Mouse (Mus musculus): Measurements from ENCODE around the gene Tamm41.

Gene Tamm41

DNA sequence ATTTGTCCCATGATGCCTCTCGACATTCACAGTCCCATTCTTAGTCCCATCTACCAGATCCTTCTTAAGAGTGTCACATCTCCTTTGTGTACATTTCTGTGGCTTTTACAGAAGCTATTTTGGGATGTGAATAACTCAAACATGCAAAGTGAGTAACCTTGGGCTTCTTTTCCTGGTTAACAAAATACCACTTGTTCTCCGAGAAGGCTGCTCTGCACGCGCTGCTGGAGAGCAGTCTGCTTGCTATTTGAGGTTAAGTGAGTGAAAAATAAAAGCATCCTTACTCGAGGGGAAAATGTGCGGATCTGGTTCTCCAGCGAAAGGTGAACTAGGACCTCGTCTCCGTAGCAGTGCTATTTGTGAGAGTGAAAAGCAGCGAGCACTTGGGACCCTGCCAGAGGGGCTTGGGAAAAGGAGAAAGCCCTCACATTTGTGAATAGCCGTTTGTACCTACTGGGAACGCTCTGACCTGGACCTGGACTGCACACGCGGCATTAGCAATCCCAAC, 10.1 kb downstream of the Tamm41 start:
- DNase-seq (ENCODE audit: low spot score in 2 of 2), result no peak

DNA sequence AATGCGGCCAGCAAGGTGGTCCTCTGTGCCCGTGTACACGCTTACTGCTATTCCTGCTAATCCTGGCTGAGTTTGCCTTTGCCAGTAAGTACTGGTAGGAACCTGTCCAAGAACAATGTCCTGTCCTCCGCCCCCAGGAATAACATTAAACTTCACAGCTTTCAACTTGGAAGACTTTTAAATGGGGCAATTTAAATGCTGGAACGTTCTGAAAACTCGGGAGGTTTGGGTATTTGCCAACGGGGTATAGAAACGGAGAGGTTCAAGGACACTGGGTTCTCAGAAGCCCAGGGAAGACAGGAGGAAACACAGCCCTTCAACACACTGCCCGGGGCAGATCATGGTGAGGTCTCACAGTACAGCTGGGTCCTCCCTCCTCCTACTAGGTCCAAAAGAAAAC, 14.8 kb downstream of the Tamm41 start:
- no peak for DNase-seq (ENCODE audit: low spot score in 2 of 2)

DNA sequence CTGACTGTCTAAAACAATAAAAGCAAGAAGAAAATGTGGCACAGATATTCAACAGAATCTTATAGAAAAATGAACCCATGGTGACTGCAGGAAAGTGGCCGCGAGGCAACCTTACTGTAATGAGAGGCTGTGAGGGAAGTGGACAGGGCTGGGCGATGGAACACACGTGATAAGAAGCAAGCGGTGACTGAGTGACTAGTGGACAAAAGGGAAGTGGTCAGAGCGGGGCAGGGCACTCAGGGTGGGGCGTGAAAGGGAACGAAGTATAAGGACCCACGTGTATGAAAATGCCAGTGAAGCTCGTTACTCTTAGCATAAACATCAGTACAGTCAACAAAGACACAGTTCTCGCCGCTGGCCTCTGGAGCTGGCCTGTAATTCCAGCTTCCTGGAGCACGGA, 22.2 kb downstream of the Tamm41 start:
- no peak for DNase-seq (ENCODE audit: low spot score in 2 of 2)

DNA sequence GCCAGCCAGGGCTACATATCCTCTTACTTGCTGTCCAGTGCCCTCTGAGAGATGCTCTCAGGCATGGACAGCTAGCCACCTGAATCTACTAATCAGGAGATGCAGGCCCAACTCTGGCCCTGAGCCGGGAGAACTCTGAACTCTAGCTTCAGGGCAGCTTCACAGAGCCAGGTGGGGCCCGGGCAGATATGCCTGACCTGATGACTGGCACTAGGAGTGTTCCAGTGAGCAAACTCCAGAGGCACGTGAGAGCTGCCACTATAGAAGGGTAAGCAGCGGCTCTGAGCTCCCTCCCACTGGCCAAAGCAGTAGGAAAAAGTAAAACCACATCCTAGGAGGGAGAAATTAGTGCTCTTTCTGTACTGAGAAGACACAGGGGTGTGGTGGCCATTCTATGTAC, 24.1 kb downstream of the Tamm41 start:
- DNase-seq (ENCODE audit: low spot score in 2 of 2), result no peak

DNA sequence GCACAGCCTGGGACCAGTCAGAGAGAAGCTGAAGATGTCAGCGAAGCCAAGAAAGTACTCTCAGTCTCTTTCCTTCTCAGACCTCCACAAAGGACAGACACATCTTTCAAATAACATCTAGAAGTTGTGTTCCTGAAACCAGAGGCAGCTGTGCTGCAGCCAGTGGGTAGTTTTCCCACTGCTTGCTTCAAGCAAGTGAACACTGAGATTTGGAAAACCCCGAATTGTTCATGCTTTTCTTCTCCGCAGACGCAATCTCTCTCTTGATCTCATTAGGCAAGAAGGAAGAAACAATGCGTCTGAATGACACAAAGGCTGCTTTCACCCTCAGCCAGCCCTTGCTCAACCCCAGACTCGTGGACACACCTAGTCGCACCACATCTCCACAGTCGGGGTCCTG, 25.9 kb downstream of the Tamm41 start:
- no peak for DNase-seq (ENCODE audit: low spot score in 2 of 2)

DNA sequence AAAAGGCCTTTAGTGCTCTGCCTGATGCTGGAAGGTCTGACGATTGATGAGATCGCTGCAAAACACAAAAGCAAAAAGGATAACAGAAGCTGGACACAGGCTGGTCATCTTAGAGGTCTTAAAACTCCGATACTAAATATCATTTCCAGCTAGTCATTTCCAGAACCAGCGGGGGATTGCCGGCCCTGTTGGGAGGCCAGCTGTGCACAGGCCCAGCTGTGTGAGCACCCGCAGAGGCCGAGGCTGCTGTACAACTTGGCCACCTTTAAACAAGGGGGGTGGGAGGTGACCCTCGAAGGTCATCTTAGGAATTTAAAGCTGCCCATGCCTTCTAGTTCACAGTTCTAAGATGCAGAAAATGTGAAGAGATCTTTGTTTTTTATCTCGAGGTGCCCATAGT, 26.9 kb downstream of the Tamm41 start:
- no peak for DNase-seq (ENCODE audit: low spot score in 2 of 2)

DNA sequence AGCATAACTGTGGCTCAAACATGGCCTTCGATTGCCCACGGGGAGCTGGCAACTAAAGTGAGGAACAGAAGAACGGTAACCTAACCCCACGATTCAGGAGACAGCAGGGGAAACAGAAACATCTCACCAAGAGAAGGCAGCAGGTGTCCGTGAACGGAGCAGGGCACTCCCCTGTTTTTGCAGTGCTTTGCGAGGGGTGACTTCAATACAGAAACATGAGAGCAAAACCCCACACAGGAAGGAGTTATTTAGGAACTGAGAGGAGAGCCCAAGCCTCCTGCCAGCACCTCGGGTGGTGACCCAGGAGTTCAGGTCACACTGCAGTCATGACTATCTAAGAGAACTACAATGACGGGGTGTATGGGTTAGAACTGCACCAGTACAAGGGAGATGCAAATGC, 27.4 kb downstream of the Tamm41 start:
- no peak for DNase-seq (ENCODE audit: low spot score in 2 of 2)

DNA sequence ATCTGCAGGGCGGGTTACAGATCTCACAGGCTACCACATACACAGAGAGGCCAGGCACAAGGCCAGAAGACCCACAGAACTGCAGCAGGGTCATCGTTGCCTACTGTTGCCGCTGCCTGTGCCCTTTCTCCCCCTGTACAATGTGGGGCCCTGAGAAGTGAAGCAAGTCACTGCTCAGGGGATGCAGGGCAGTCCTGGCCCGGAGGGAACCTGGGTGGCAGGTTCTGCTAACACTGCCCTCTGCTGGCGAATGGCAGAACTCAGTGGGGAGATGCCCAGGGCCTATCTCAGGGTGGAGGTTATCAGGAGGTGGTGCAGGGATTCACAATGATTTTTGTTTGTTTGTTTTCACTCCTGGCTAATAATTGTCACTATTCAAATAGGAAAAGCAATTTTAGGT, 29.9 kb downstream of the Tamm41 start:
- peak; percentile 36 to 48 for DNase-seq (ENCODE audit: low spot score in 2 of 2)

DNA sequence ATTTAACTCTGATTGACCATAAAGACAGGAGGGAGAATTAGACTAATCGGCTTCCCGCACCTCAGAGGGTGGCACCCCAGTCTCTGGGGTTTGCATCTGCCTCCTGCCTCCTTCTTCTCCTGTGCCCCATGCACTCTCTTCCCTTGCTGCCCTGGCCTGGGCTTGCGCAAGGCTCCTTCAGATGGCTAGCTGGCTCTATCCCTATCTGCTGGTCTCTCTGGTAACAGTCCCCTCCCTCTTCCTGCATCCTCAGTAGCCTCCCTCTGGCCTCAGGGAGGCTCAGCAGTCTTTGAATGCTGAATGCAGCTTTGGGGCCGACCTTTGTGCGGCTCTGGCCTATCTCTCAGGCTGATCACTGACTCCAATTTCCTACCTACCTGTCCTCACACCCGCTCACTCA, 30.7 kb downstream of the Tamm41 start:
- DNase-seq (ENCODE audit: low spot score in 2 of 2), result no peak

DNA sequence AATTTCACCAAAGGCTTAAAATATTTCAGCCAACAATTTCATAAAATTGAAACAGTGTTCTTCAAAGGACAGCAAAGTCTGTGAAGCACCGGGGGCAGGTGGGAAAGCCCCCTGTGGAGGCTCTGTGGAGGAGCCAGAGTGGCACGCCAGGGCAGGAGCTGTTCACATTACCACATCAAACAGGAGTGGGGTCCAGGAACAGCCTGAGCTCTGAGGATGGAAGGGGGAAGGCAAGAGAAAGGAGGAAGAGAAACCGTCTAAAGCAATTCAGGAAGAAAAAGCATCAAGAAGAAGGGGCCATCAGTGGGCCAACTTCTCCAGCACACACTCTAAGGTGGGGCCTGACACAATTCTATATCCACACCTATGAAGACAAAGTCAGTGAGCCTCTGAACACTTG, 31.6 kb downstream of the Tamm41 start:
- no peak for DNase-seq (ENCODE audit: low spot score in 2 of 2)

DNA sequence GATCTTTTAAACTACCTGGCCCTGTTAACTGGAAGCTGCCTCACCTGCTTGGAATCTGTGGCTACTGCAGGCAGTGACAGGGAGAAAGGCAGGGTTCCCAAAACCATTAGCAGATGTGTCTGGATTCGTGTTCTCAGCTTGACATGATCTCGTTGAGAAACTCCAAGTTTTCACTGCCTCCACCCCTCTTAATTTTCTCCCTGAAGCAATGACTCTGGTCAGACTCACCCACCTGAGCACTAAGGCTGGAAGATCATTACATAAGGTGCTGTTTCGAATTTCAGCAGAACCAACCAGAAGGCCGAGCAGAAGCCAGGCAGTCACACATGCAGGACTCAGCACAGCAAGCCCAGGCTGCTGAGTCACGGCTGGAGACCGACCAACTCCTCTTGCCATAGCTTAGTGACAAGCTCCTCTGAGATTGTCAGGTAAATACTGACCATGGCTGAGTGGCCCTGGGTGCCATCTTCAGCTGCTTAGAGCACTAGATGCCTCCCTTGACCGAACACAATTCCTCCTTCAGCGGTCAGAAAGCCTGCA, 32.3 kb downstream of the Tamm41 start:
- DNase-seq (ENCODE audit: low spot score in 2 of 2), result peak; percentile 68 to 82

DNA sequence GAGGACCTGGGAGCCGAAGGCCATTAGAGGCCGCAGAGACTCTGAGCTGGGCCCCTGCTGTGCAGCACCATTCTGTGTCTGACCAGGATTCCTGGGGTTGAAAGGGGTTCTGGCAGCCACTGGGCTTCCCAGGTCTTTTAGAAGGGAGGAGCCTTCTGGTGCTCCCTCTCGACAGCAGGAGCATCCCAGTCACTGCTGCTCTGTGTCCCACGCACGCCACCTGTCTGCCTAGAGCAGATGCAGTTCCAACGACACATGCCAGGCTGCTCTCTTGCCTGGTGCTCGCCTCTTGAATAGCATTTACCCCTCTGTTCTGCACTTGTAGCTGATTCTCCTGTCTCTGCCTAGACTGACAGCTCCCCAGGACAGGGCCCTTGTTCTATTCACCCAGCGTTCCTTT, 33.0 kb downstream of the Tamm41 start:
- DNase-seq (ENCODE audit: low spot score in 2 of 2), result peak; percentile 62 to 70

DNA sequence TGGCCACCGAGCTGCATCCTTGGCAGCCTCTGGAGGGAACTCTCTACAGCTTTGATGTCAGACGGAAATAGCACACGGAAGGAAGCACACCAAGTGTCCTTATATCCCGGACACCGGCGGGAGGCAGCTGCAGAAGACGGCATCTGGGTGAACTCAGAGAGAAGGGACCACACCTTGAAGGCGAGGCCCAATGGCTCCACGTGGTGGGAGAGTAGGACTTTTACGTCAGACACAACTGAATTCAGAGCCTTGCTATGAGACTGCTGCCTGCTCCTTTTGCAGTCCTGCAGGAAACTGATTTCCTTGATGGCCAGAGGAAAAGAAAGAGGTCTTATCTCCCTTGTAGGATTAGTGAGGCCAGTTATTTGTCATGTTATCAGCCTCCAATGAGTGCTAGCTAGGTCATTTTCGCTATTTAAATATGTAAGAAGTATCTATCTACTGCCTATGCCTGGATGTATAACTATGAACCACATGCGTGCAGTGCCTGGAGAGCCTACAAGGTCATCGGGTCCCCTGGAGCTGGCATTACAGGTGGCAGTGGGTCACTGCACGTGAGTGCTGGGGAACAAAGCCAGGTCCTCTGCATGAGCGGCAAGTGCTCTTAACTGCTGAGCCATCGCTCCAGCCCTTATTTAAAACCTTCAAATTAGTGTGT, 39.2 kb downstream of the Tamm41 start:
- no peak for DNase-seq (ENCODE audit: low spot score in 2 of 2)

DNA sequence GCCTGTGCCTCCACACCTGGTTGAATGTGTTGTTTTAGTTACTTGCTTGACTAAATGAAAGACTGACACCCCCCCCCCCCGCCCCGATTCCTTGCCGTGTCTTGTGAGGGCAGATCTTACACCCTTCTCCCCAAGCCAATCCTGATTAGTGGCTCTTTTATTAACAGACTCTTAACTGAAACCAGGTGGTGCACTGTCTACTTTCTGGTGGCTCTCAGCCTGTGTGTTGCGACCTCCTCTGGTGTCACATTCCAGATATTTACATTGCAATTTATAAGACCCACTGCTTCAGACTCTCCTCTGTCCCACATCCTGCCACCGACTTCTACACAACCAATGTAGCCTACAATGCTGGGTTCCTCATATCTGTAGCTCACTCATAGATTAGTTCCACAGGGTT, 40.2 kb downstream of the Tamm41 start:
- no peak for DNase-seq (ENCODE audit: low spot score in 2 of 2)

DNA sequence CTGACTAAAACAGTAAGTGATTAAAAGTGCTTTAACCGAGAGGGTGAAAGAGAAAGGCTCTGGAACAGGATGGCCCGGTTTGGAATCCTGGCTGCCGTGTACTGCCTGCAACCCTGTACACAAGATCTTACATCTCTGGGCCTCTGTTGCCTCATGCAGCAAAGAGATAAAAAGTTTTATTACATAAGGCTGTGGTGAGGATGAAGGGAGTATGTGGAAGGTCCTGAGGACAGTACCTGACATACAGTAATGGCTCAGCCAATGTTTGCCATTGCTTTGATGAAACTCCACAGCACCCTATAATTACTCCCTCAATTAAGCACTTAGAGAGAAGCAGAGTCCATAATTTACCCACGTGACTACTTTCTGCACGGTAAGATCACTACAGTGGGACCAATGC, 40.8 kb downstream of the Tamm41 start:
- no peak for DNase-seq (ENCODE audit: low spot score in 2 of 2)

DNA sequence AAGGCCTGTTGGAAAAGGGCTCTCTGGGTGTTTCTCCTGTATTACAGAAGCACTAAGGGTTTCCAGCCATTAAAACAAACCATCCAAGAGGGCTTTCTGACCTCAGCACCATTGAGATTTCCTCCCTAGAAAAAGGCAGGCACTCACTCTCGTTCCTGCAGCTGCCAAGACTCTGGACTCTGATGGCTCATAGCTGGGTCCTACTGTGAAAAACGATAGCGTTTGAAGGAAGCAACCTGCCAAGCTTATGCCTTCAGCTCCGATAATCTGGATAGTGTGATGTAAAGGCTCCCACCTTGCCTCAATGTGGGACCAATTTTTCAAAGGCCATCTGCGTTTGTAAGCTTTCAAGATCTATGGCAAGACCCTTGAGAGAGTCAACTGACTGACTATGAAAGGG, 43.6 kb downstream of the Tamm41 start:
- DNase-seq (ENCODE audit: low spot score in 2 of 2), result no peak

DNA sequence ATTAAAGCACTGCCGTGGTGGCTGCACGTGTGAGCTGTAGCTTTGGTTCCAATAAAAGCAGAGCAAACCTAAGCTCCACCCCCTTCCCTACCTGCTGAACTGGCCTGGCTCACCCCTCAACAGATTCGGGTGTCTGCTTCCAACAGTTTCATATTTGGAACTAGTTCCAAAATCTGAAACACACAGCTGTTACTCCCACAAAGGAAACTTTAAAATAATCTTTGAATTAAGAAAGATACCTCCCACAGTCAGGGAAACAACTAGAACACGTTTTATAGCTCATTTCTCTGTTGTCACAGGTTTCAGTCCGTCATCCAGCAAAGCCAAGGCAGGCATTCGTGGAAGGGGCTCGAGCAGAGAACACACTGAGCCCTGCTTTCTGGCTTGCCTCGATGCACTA, 44.0 kb downstream of the Tamm41 start:
- DNase-seq (ENCODE audit: low spot score in 2 of 2), result peak; percentile 39 to 69

DNA sequence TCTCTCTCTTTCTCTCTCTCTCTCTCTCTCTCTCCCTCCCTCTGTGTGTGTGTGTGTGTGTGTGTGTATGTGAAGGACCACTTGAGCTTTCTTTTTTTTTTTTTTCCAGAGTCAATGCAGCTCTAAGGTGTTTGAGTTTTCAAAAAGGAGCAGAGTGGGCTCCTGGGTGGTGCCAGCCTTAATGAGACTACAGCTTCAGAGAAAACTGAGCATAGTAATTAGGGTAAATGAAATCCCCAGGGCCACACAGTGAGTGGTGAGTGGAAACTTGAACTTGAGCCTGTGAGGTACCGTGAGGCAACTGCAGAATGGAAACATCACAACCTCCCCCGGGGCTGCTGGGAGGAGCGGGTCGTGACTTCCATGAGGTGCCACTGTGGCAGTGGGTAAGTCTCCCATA, 45.8 kb downstream of the Tamm41 start:
- DNase-seq (ENCODE audit: low spot score in 2 of 2), result no peak

DNA sequence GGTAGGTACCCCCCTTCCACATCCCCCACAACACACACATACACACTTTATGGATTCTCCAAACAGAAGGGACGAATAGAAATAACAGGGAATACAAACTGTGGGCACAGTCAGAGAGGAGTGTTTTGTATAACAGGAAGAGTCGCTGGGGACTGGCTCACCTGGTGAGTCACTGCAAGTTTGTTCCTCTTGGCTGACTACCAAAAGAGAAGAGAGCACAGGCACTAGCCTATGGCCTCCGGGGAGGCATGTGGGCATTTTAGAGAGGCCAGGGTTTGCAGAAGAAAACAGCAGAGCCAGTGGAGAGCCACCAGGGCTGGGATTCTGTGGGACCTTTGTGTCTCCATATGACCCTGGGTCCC, 49.1 kb downstream of the Tamm41 start:
- no peak for DNase-seq (ENCODE audit: low spot score in 2 of 2)

DNA sequence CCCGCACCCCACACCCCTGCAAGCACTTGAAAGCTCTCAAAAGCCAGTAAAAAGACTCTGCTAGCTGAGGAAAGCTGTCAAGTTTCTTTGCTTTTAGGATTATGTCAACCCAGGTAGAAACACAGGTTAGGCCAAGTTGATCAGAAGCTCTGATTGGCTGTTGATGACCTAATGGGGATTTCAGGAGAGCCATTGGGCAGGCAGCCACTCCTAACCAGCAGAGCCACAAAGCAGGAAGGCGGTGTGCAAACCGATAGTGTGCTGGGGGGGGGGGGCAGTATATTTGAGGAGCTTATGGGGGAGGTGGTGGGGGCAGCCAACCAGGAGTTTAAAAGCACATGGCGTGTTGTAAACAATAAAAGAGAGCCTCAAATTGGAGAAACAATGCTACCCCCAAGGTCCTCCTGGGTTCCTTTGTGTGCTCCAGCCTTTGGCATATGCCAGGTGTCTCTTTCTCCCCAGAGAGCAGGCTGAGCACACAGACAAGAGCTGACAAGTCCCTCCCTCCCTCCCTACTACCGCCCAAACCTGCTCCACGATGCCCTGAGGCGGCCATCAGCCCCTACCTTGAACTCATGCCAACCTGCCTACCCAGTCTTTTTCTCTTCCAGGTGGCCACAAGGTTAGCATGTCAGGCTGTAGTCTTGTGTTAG, 49.6 kb downstream of the Tamm41 start:
- DNase-seq (ENCODE audit: low spot score in 2 of 2), result no peak

DNA sequence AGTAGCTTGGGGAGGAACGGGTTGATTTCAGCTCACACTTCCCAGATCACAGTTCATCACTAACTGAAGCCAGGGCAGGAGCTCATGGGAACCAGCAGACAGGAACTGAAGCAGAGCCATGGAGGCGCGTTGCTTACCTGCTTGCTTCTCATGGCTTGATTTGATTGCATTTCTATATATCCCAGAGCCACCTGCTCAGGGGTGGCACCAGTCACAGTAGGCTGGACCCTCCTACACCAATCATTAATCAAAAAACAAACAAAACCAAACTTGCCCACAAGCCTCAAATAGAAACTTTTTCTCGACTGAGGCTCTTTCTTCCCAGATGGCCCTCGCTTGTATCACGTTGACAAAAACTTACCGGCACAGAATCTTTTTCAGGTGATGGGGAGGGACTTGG, 55.0 kb downstream of the Tamm41 start:
- no peak for DNase-seq (ENCODE audit: low spot score in 2 of 2)

DNA sequence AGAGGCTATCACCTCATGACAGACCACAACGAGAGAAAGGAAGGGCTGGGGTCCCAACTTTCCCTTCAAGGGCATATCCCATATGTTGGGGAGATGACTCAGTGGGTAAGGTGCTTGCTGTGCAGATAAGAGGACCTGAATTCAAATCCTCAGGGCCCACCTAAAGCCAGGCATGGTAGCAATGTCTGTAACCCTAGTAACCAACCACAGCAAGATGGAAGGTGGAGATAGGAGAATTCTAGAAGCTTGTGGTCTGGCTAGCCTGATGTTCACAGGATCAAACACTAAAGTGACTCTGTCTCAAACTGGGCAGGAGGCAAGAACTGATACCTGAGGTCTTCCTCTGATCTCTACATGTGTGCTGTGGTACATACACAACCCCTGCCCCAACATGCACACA, 58.0 kb downstream of the Tamm41 start:
- no peak for DNase-seq (ENCODE audit: low spot score in 2 of 2)

DNA sequence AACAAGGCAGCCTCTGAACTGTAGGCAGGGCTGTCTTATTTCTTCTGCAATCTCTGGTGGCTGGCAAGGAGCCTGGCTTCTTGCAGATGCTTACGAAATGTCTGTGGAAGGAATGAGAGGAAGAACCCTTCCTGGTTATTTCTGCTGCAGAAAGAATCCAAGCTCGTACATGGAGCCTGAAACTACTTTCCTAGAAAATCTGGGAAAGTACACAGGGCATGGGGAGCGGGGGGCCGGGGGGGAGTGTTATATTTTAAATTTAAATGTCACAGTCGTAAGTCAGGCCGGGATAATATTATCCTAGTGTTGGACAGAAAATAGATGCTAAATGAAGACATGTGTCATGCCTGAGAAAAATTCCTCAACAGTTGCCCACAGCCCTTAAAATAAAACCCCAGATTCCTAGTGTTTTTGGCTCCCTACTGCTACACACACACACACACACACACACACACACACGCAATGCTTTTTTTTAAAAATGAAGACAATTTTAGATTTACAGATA, 60.7 kb downstream of the Tamm41 start:
- peak; percentile 72 to 83 for DNase-seq (ENCODE audit: low spot score in 2 of 2)

All from right cerebral cortex, postnatal 36 days (tissue).